Mouse (Mus musculus) embryo, embryonic 10 days (tissue): Measurements from ENCODE around the gene Btf3l4.

Experiments
- DNase-seq: peaks from one replicate; pipeline ENCODE4 v3.0.0-alpha.2; 2015; ENCODE audit warnings: low spot score

Gene Btf3l4

DNA sequence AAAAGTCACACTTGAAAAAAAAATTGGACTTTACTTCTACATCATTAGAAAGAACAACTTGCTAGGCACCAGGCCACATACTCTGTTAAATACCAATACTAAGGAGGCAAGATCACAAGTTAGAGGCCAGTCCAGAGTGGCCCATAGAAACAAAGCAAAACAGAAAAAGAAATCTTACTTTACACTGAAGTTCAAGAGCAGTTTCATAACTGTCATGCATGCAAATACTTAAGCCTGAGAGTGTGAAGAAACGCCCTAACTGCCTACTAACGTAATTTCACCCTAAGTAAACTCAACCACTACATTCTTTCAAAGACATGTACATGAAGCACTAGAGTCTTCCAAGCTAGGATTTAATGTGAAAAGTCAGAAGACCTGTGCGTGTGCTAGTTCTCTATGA is 7.7 kb downstream of the Btf3l4 start:
- no peak for DNase-seq

GRCm38 (mm10) chr4:108811550-108811949 is 21.9 kb downstream of the Btf3l4 start:
- DNase-seq = no peak

DNA sequence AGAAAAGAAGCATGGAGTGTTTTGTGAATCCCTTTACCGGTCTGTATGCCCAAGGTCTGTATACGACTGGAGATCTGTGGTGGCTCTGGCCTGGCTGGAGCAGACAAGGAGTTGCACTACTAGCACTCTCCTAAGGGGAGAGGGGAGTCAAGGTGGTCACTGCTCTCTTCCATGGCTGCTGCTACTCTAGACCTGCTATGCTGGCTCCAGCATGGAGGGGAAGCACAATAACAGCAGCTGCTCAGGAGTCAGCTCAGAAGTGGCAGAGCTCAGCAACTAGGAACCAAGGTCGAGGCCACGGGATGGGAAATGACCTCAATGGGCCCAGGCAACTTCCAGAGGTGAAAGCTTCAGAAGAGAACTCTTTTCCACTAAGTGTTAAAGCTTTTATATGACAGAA is 22.3 kb downstream of the Btf3l4 start:
- DNase-seq = no peak

GRCm38 (mm10) chr4:108803535-108803934 is 29.9 kb downstream of the Btf3l4 start:
- no peak for DNase-seq

GRCm38 (mm10) chr4:108798083-108798830 is 35.2 kb downstream of the Btf3l4 start:
- DNase-seq = peak; percentile 79

DNA sequence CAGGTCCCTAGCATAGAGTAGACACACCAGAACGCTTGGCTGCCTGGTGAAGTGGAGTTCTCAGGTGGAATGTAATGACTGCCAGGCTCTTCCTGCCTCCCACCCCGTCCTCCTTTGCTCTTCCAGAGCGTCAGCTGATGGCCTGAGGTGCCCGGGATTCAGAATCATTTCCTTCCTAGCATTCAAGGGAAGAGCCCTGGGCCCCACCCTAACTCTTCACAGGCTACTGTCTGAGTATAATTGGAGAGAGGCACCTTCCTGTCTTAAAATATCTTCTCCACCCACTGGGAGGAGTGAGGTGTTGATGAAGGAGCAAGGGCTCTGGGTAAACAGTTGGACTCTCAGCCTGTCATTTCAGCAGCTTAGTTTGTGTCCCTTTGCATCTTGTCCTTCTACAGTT is 36.7 kb downstream of the Btf3l4 start:
- no peak for DNase-seq

GRCm38 (mm10) chr4:108793941-108794340 is 39.5 kb downstream of the Btf3l4 start:
- no peak for DNase-seq

DNA sequence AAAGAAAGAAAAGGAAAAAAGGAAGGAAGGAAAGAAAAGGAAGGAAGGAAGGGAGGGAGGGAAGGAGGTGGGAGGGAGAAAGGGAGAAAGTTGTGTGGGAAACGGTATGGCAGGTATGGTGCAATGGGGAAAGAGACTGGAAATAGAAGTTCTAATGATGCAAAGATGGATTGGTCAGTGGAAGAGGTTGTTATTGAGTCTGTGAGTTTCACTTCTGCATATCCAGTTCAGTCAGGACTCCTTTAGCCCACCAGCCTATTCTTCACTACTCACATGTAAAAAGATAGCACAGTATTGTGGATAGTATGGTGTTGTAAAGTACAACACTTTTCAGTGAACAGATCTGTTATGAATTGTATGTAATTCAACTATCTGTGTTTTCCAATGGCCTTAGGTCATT is 42.9 kb downstream of the Btf3l4 start:
- DNase-seq = no peak

GRCm38 (mm10) chr4:108789258-108789936 is 44.0 kb downstream of the Btf3l4 start:
- no peak for DNase-seq

- peak; percentile 21 for DNase-seq
These were observed 50.9 kb downstream of the Btf3l4 start for GRCm38 (mm10) chr4:108782421-108783085.

DNA sequence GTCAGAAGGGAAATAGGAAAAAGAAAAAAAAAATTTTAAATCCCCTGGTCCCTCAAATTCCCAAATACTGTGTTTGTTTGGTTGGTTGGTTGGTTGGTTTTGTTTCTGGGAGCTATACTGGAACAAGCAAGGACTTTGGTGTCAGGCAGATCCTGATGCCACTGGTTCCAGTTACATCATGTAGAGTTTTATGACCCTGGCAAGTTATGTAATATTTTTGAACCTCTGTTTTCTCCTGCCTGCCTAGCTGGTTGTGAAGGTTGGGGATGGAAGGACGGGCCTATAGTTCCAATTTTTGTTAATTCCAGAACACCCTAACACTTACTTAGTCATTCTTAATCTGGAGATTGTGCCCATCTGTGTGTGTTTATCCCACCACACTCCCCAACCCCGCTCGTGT is 51.8 kb downstream of the Btf3l4 start:
- no peak for DNase-seq

GRCm38 (mm10) chr4:108780864-108781205 is 52.6 kb downstream of the Btf3l4 start:
- DNase-seq = peak; percentile 84

- peak; percentile 82 for DNase-seq
These were observed 53.2 kb downstream of the Btf3l4 start, which contains the start of gene Zfyve9 for GRCm38 (mm10) chr4:108780057-108780863. TSS of gene Zfyve9 (minus strand) at chr4:108780798.

GRCm38 (mm10) chr4:108779763-108780056 is 53.7 kb downstream of the Btf3l4 start:
- DNase-seq = peak; percentile 66

GRCm38 (mm10) chr4:108768527-108768926 is 64.9 kb downstream of the Btf3l4 start:
- DNase-seq = no peak
